Mouse (Mus musculus) MEL (cell line): ENCODE measurements around the gene Cacna1f. TPM values are rescaled to one million over a fixed set of nuclear protein-coding genes. Genes with fewer than 3 reads are reported as not detected.

Experiments used
- DNase-seq: peaks from one replicate; pipeline ENCODE4 v3.0.0; 2011; ENCODE audit warnings: low read depth, low spot score
- H3K27ac ChIP-seq: 2 replicates; pipeline ENCODE4 v1.5.1; 2012; ENCODE audit warnings: low read depth, mild to moderate bottlenecking, control low read depth, low read length, moderate library complexity; ENCODE audit not compliant: control insufficient read depth
- H3K27me3 ChIP-seq, 2 experiments: fragments of 150-350 bp in 1 of 2; sonication (generic) in 1 of 2; 2 replicates each; pipeline ENCODE4 v1.6.1; 2012; ENCODE audit warnings: low read length in 2 of 2, mild to moderate bottlenecking in 2 of 2, improper control_type of control experiment in 1 of 2, moderate library complexity in 1 of 2; ENCODE audit not compliant: insufficient read depth in 2 of 2, control insufficient read depth in 1 of 2
- H3K36me3 ChIP-seq, 2 experiments: 2 replicates each; pipeline ENCODE4 v1.6.1; 2012 to 2014; ENCODE audit warnings: low read length in 2 of 2, improper control_type of control experiment in 1 of 2, inconsistent platforms in 1 of 2, mild to moderate bottlenecking in 1 of 2; ENCODE audit not compliant: insufficient read depth in 2 of 2, control insufficient read depth in 1 of 2
- H3K4me1 ChIP-seq, 2 experiments: fragments of 150-350 bp in 1 of 2; sonication (generic) in 1 of 2; 2 replicates each; pipeline ENCODE4 v1.6.1; 2012; ENCODE audit warnings: low read length in 2 of 2, improper control_type of control experiment in 1 of 2, mild to moderate bottlenecking in 1 of 2; ENCODE audit not compliant: insufficient read depth in 2 of 2, control insufficient read depth in 1 of 2
- H3K4me3 ChIP-seq, 2 experiments: fragments of 150-350 bp in 1 of 2; sonication (generic) in 1 of 2; 2 replicates each; pipeline ENCODE4 v1.5.1; 2012; ENCODE audit warnings: low read depth in 2 of 2, low read length in 2 of 2, mild to moderate bottlenecking in 2 of 2, moderate library complexity in 2 of 2, control low read depth in 1 of 2, improper control_type of control experiment in 1 of 2; ENCODE audit not compliant: control insufficient read depth in 1 of 2, insufficient read depth in 1 of 2
- H3K79me2 ChIP-seq: 2 replicates; pipeline ENCODE4 v1.6.1; 2012; ENCODE audit warnings: mild to moderate bottlenecking, low read length, moderate library complexity; ENCODE audit not compliant: control insufficient read depth, poor library complexity, insufficient read depth
- H3K9ac ChIP-seq: 2 replicates; pipeline ENCODE4 v1.6.1; 2012; ENCODE audit warnings: low read depth, mild to moderate bottlenecking, control low read depth, low read length, moderate library complexity; ENCODE audit not compliant: control insufficient read depth, poor library complexity, severe bottlenecking
- H3K9me3 ChIP-seq: fragments of 150-350 bp; sonication (generic); replicated peaks from 2 replicates; pipeline ENCODE4 v1.6.1; 2012; ENCODE audit warnings: mild to moderate bottlenecking, low read length, improper control_type of control experiment, moderate library complexity; ENCODE audit not compliant: insufficient read depth
- BHLHE40 ChIP-seq: IDR thresholded peaks from 2 replicates; pipeline ENCODE4 v1.6.1; 2012; ENCODE audit warnings: low read depth, mild to moderate bottlenecking, inconsistent platforms, low read length, improper control_type of control experiment, borderline replicate concordance
- CHD1 ChIP-seq: IDR thresholded peaks from 2 replicates; pipeline ENCODE4 v1.6.1; 2012; ENCODE audit warnings: low read depth, mild to moderate bottlenecking, inconsistent platforms, low read length, improper control_type of control experiment
- CHD2 ChIP-seq: IDR thresholded peaks from 2 replicates; pipeline ENCODE4 v1.6.1; 2011; ENCODE audit warnings: low read length, improper control_type of control experiment
- CTCF ChIP-seq, 3 experiments: IDR thresholded peaks in 2 of 3; conservative IDR thresholded peaks in 1 of 3; 2 replicates each; pipeline ENCODE4 v1.5.1; 2011 to 2012; ENCODE audit warnings: low read length in 3 of 3, low read depth in 2 of 3, mild to moderate bottlenecking in 2 of 3, improper control_type of control experiment in 1 of 3, inconsistent platforms in 1 of 3, mixed read lengths in 1 of 3, moderate library complexity in 1 of 3; ENCODE audit not compliant: control insufficient read depth in 1 of 3, insufficient read depth in 1 of 3, poor library complexity in 1 of 3, severe bottlenecking in 1 of 3
- E2F4 ChIP-seq: IDR thresholded peaks from 2 replicates; pipeline ENCODE4 v1.6.1; 2011; ENCODE audit warnings: low read depth, low read length, improper control_type of control experiment, borderline replicate concordance
- ELF1 ChIP-seq: IDR thresholded peaks from 2 replicates; pipeline ENCODE4 v1.6.1; 2014; ENCODE audit warnings: low read depth, mild to moderate bottlenecking, inconsistent platforms, low read length, improper control_type of control experiment, moderate library complexity
- EP300 ChIP-seq, 2 experiments: IDR thresholded peaks; 2 replicates each; pipeline ENCODE4 v1.6.1; 2011; ENCODE audit warnings: improper control_type of control experiment in 2 of 2, low read length in 2 of 2, low read depth in 1 of 2, mild to moderate bottlenecking in 1 of 2
- ETS1 ChIP-seq: IDR thresholded peaks from 2 replicates; pipeline ENCODE4 v1.6.1; 2012; ENCODE audit warnings: low read depth, mild to moderate bottlenecking, inconsistent platforms, low read length, improper control_type of control experiment, moderate library complexity
- GATA1 ChIP-seq: IDR thresholded peaks from 2 replicates; pipeline ENCODE4 v1.6.1; 2011; ENCODE audit warnings: low read depth, low read length, improper control_type of control experiment
- HCFC1 ChIP-seq: IDR thresholded peaks from 2 replicates; pipeline ENCODE4 v1.6.1; 2012; ENCODE audit warnings: low read depth, mild to moderate bottlenecking, inconsistent platforms, low read length, improper control_type of control experiment, moderate library complexity
- JUND ChIP-seq: IDR thresholded peaks from 2 replicates; pipeline ENCODE4 v1.6.1; 2011; ENCODE audit warnings: low read depth, mild to moderate bottlenecking, improper control_type of control experiment, low read length
- KAT2A ChIP-seq: conservative IDR thresholded peaks from 2 replicates; pipeline ENCODE4 v1.6.1; 2012; ENCODE audit warnings: low read depth, low read length, improper control_type of control experiment, inconsistent platforms
- MAFK ChIP-seq: IDR thresholded peaks from 2 replicates; pipeline ENCODE4 v1.6.1; 2011; ENCODE audit warnings: low read depth, mild to moderate bottlenecking, low read length, improper control_type of control experiment, borderline replicate concordance
- MAX ChIP-seq: IDR thresholded peaks from 2 replicates; pipeline ENCODE4 v1.6.1; 2011; ENCODE audit warnings: low read length, improper control_type of control experiment
- MAZ ChIP-seq: IDR thresholded peaks from 2 replicates; pipeline ENCODE4 v1.6.1; 2012; ENCODE audit warnings: low read depth, mild to moderate bottlenecking, inconsistent platforms, low read length, improper control_type of control experiment
- MEF2A ChIP-seq: IDR thresholded peaks from 2 replicates; pipeline ENCODE4 v1.6.1; 2014; ENCODE audit warnings: low read depth, mild to moderate bottlenecking, inconsistent platforms, low read length, improper control_type of control experiment; ENCODE audit not compliant: poor library complexity, insufficient replicate concordance, severe bottlenecking; ENCODE audit errors: extremely low read depth
- MXI1 ChIP-seq: IDR thresholded peaks from 2 replicates; pipeline ENCODE4 v1.6.1; 2011; ENCODE audit warnings: mild to moderate bottlenecking, low read depth, low read length, improper control_type of control experiment
- MYB ChIP-seq: IDR thresholded peaks from 2 replicates; pipeline ENCODE4 v1.6.1; 2011; ENCODE audit warnings: mild to moderate bottlenecking, low read depth, low read length, improper control_type of control experiment
- MYC ChIP-seq: IDR thresholded peaks from 2 replicates; pipeline ENCODE4 v1.6.1; 2011; ENCODE audit warnings: low read depth, mild to moderate bottlenecking, low read length, improper control_type of control experiment, moderate library complexity
- NELFE ChIP-seq: IDR thresholded peaks from 2 replicates; pipeline ENCODE4 v1.6.1; 2011; ENCODE audit warnings: low read depth, low read length, improper control_type of control experiment
- NRF1 ChIP-seq: IDR thresholded peaks from 2 replicates; pipeline ENCODE4 v1.6.1; 2014; ENCODE audit warnings: low read depth, mild to moderate bottlenecking, inconsistent platforms, low read length, improper control_type of control experiment, moderate library complexity; ENCODE audit not compliant: poor library complexity, insufficient read depth, severe bottlenecking
- POLR2A ChIP-seq, 2 experiments: IDR thresholded peaks; 2 replicates each; pipeline ENCODE4 v1.6.1; 2011 to 2012; ENCODE audit warnings: low read length in 2 of 2, mild to moderate bottlenecking in 2 of 2, control low read depth in 1 of 2, improper control_type of control experiment in 1 of 2, low read depth in 1 of 2, moderate library complexity in 1 of 2; ENCODE audit not compliant: control insufficient read depth in 1 of 2, insufficient read depth in 1 of 2, poor library complexity in 1 of 2
- POLR2AphosphoS2 ChIP-seq: IDR thresholded peaks from 2 replicates; pipeline ENCODE4 v1.6.1; 2011; ENCODE audit warnings: low read length, improper control_type of control experiment
- POLR2AphosphoS5 ChIP-seq: IDR thresholded peaks from 2 replicates; pipeline ENCODE4 v1.6.1; 2012; ENCODE audit warnings: low read depth, borderline replicate concordance, mild to moderate bottlenecking, inconsistent platforms, low read length, moderate library complexity, mixed read lengths
- RAD21 ChIP-seq: IDR thresholded peaks from 2 replicates; pipeline ENCODE4 v1.6.1; 2011; ENCODE audit warnings: mild to moderate bottlenecking, low read depth, low read length, improper control_type of control experiment
- RCOR1 ChIP-seq: IDR thresholded peaks from 2 replicates; pipeline ENCODE4 v1.6.1; 2012; ENCODE audit warnings: low read depth, mild to moderate bottlenecking, inconsistent platforms, low read length, improper control_type of control experiment
- SIN3A ChIP-seq: IDR thresholded peaks from 2 replicates; pipeline ENCODE4 v1.6.1; 2012; ENCODE audit warnings: low read length, improper control_type of control experiment, inconsistent platforms
- SMC3 ChIP-seq: IDR thresholded peaks from 2 replicates; pipeline ENCODE4 v1.6.1; 2011; ENCODE audit warnings: low read depth, low read length, improper control_type of control experiment
- TAL1 ChIP-seq: IDR thresholded peaks from 2 replicates; pipeline ENCODE4 v1.6.1; 2012; ENCODE audit warnings: mild to moderate bottlenecking, inconsistent platforms, low read length, moderate library complexity, mixed read lengths
- TBP ChIP-seq: IDR thresholded peaks from 2 replicates; pipeline ENCODE4 v1.8.0; 2011; ENCODE audit warnings: low read depth, low read length, improper control_type of control experiment
- TCF12 ChIP-seq: IDR thresholded peaks from 2 replicates; pipeline ENCODE4 v1.6.1; 2014; ENCODE audit warnings: low read depth, mild to moderate bottlenecking, inconsistent platforms, low read length, improper control_type of control experiment, moderate library complexity
- UBTF ChIP-seq: IDR thresholded peaks from 2 replicates; pipeline ENCODE4 v1.6.1; 2012; ENCODE audit warnings: low read depth, mild to moderate bottlenecking, inconsistent platforms, low read length, improper control_type of control experiment, moderate library complexity, borderline replicate concordance; ENCODE audit not compliant: insufficient read depth
- USF1 ChIP-seq: IDR thresholded peaks from 2 replicates; pipeline ENCODE4 v1.6.1; 2014; ENCODE audit warnings: low read depth, mild to moderate bottlenecking, inconsistent platforms, low read length, improper control_type of control experiment, moderate library complexity
- USF2 ChIP-seq, 2 experiments: IDR thresholded peaks; 2 replicates each; pipeline ENCODE4 v1.6.1; 2011 to 2012; ENCODE audit warnings: improper control_type of control experiment in 2 of 2, low read length in 2 of 2, borderline replicate concordance in 1 of 2, inconsistent platforms in 1 of 2, low read depth in 1 of 2, mild to moderate bottlenecking in 1 of 2; ENCODE audit not compliant: insufficient read depth in 1 of 2
- ZC3H11A ChIP-seq: IDR thresholded peaks from 2 replicates; pipeline ENCODE4 v1.6.1; 2012; ENCODE audit warnings: low read depth, mild to moderate bottlenecking, inconsistent platforms, low read length, improper control_type of control experiment
- ZKSCAN1 ChIP-seq: IDR thresholded peaks from 2 replicates; pipeline ENCODE4 v1.6.1; 2012; ENCODE audit warnings: low read depth, mild to moderate bottlenecking, inconsistent platforms, low read length, improper control_type of control experiment, moderate library complexity
- ZMIZ1 ChIP-seq: IDR thresholded peaks from 2 replicates; pipeline ENCODE4 v1.6.1; 2012; ENCODE audit warnings: low read depth, mild to moderate bottlenecking, inconsistent platforms, low read length, improper control_type of control experiment, moderate library complexity
- ZNF384 ChIP-seq: IDR thresholded peaks from 2 replicates; pipeline ENCODE4 v1.6.1; 2012; ENCODE audit warnings: low read depth, mild to moderate bottlenecking, inconsistent platforms, low read length, improper control_type of control experiment
- polyA plus RNA-seq, 2 experiments: library from polyadenylated mRNA; stranded (reverse) in 1 of 2; unstranded in 1 of 2; fragments of >175 nt in 1 of 2; fragments of >200 nt in 1 of 2; gene quantifications; 2 replicates each; pipeline versions ENCODE4 v1.2.1 to v1.2.4; 2012; ENCODE audit warnings: low replicate concordance in 2 of 2, low read depth in 1 of 2; ENCODE audit not compliant: insufficient read length in 2 of 2, insufficient read depth in 1 of 2, missing spikeins in 1 of 2
- total RNA-seq: library from RNA; depleted of rRNA; stranded (reverse); fragments of 300-350 nt; gene quantifications from 2 replicates; pipeline ENCODE4 v1.2.3, GENCODE M21; 2012

Gene Cacna1f
- total and polyA plus RNA-seq, 3 experiments, result 0.17 TPM; not detected in 2

DNA sequence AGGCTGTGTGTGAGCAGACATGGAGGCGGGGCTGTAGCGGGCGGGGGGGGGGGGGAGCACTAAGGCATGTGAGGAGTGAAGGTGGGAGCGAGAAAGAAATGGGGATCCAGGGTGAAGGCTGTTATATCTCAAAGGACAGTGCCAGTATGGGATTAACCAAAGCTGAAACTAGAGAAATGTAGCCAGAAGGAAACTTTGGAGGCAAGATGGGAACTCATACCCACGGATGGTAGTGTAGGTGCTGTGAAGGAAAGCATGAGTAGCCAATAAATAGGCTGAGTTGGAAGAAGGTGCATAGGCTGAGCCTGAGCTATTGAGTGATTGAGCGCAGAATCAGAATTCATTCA, 32.0 kb upstream of the Cacna1f start:
- H3K9me3 ChIP-seq, result no peaks in the 10 kb centered on the region
- peak overlapping the region; percentile 76 for H3K27ac ChIP-seq
- peaks cover 0 to 21% of the 10 kb centered on the region in 2 experiments; a peak in 2 of 4 replicates for H3K36me3 ChIP-seq
- H3K79me2 ChIP-seq, result peaks cover 14% of the 10 kb centered on the region
- peaks cover 18 to 40% of the 10 kb centered on the region in 2 experiments for H3K4me1 ChIP-seq
- H3K4me3 ChIP-seq, result peak overlapping the region; percentile 50 to 56
- no peaks in the 10 kb centered on the region for H3K27me3 ChIP-seq
- no peak for DNase-seq
- H3K9ac ChIP-seq, result peak overlapping the region; percentile 67
- TF ChIP-seq MEF2A (no peak), ZMIZ1 (0 out of 2 replicates have a peak, but pooled peaks have one; percentile 26), CHD2 (no peak), MAX (peak; percentile 30; the same call in 1 of the 2 replicates), ELF1 (no peak), CHD1 (no peak), TCF12 (peak; percentile 9; the same call in 1 of the 2 replicates), HCFC1 (no peak), MXI1 (peak; percentile 64), USF1 (no peak), USF2 (IDR thresholded peaks at IDR 0.05; ENCODE audit: borderline replicate concordance in 1 of 2, insufficient read depth in 1 of 2, low read depth in 1 of 2, low read length in 2 of 2) (no peak), GATA1 (no peak), RCOR1 (0 out of 2 replicates have a peak, but pooled peaks have one; percentile 9), TBP (no peak; the same call in 1 of the 2 replicates), ETS1 (no peak), SIN3A (0 out of 2 replicates have a peak, but pooled peaks have one; percentile 40), CTCF (IDR thresholded peaks at IDR 0.05 in 2 of 3, conservative IDR thresholded peaks at IDR 0.05 in 1 of 3; ENCODE audit: control insufficient read depth in 1 of 3, insufficient read depth in 1 of 3, low read depth in 2 of 3, low read length in 3 of 3, poor library complexity in 1 of 3, severe bottlenecking in 1 of 3) (no peak), ZC3H11A (no peak), MYC (peak; percentile 3; the same call in 1 of the 2 replicates), MAZ (peak; percentile 59; the same call in 1 of the 2 replicates), NELFE (peak; percentile 59), POLR2A (IDR thresholded peaks at IDR 0.05; ENCODE audit: control insufficient read depth in 1 of 2, insufficient read depth in 1 of 2, low read depth in 1 of 2, low read length in 2 of 2, poor library complexity in 1 of 2) (peak in 1 of 2 experiments; percentile 62; a peak in 2 of 4 replicates), KAT2A (no peak), NRF1 (no peak), POLR2AphosphoS5 (no peak), JUND (no peak), ZNF384 (no peak), ZKSCAN1 (no peak), UBTF (no peak), MAFK (no peak), EP300 (IDR thresholded peaks at IDR 0.05; ENCODE audit: low read depth in 1 of 2, low read length in 2 of 2) (no peak), POLR2AphosphoS2 (no peak), RAD21 (no peak), MYB (no peak), E2F4 (no peak), SMC3 (no peak), TAL1 (no peak), BHLHE40 (no peak)
